Mouse (Mus musculus) forebrain, embryonic 15.5 days (tissue): ENCODE measurements at regions not wholly inside any gene's neighbourhood (a gene's known extent, or its start where the extent isn't known, plus 50 kb on each side); places are given as distances from the start of the nearest gene placed in this dataset.
"Not testable (repeated sequence)": the region's sequence is repeated elsewhere in the genome, so short reads cannot be mapped to it uniquely, and the experiment has no call there.

ENCODE experiments used
- ATAC-seq: fragments of 200-750 bp; cut with Nextera tagmentation; replicated peaks from 2 replicates; pipeline ENCODE4 v1.8.0; 2017; ENCODE audit warnings: mild to moderate bottlenecking, moderate TSS enrichment, moderate library complexity
- H3K27ac ChIP-seq: fragments of 300-500 bp; sonication (generic); replicated peaks from 2 replicates; pipeline ENCODE4 v1.5.1; 2015; ENCODE audit warnings: mild to moderate bottlenecking, inconsistent platforms
- H3K27me3 ChIP-seq: fragments of 300-500 bp; sonication (generic); 2 replicates; pipeline ENCODE4 v1.6.1; 2015; ENCODE audit warnings: inconsistent platforms
- H3K36me3 ChIP-seq: fragments of 300-500 bp; sonication (generic); 2 replicates; pipeline ENCODE4 v1.6.1; 2015; ENCODE audit warnings: mild to moderate bottlenecking, inconsistent platforms
- H3K4me1 ChIP-seq: fragments of 300-500 bp; sonication (generic); 2 replicates; pipeline ENCODE4 v1.6.1; 2015; ENCODE audit warnings: inconsistent platforms
- H3K4me2 ChIP-seq: fragments of 300-500 bp; sonication (generic); replicated peaks from 2 replicates; pipeline ENCODE4 v1.6.1; 2015; ENCODE audit warnings: mild to moderate bottlenecking, inconsistent platforms
- H3K4me3 ChIP-seq: fragments of 300-500 bp; sonication (generic); 2 replicates; pipeline ENCODE4 v1.5.1; 2015; ENCODE audit warnings: mild to moderate bottlenecking, inconsistent platforms
- H3K9ac ChIP-seq: fragments of 300-500 bp; sonication (generic); replicated peaks from 2 replicates; pipeline ENCODE4 v1.6.1; 2015; ENCODE audit warnings: mild to moderate bottlenecking, inconsistent platforms
- H3K9me3 ChIP-seq: fragments of 300-500 bp; sonication (generic); 2 replicates; pipeline ENCODE4 v1.6.1; 2016; ENCODE audit warnings: inconsistent platforms
- WGBS: fragments of 180-500 bp; shearing (Covaris S2); methylation state at CpG from one replicate; pipeline ENCODE4 v1.1.7; 2015; ENCODE audit warnings: mixed read lengths; 5-methylcytosine and 5-hydroxymethylcytosine counted together

- not testable (repeated sequence) for H3K4me2 ChIP-seq, H3K36me3 ChIP-seq, H3K4me1 ChIP-seq, H3K9me3 ChIP-seq, H3K9ac ChIP-seq, H3K27ac ChIP-seq, ATAC-seq, H3K27me3 ChIP-seq, H3K4me3 ChIP-seq
- WGBS = 93% methylated on average over 2 of the region's 2 CpGs
Measured at GRCm38 (mm10) chr10:96421506-96421905, 195.3 kb upstream of the Btg1 start.

GRCm38 (mm10) chr10:96427407-96427806, 189.4 kb upstream of the Btg1 start:
- Histone ChIP-seq H3K4me1 (no peaks in the 10 kb centered on the region), H3K36me3 (no peaks in the 10 kb centered on the region), H3K9ac (no peak overlapping the region), H3K4me2 (no peak overlapping the region), H3K9me3 (no peaks in the 10 kb centered on the region), H3K4me3 (no peak overlapping the region), H3K27me3 (no peaks in the 10 kb centered on the region), H3K27ac (no peak overlapping the region)
- no peak for ATAC-seq
- 85% methylated on average over 5 of the region's 5 CpGs for WGBS

DNA sequence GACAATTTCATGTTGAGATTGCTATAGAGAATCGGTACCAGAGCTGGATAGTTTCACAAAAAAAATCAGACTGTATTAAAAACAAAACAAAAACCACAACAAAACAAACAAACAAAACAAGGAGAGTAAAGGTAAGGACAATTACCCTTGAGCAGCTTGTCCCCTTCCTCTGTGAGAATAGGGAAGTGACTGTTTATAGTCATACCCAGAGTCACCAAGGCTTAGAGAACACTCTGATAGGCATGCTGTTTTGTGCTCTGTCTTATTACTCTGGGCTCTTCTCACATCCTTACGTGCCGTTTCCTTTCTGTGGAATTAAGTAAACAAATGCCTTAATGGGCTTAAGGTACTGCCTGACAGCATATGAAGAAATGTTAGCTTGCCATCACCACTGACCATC, 186.7 kb upstream of the Btg1 start:
- 87% methylated on average over 3 of the region's 3 CpGs for WGBS
- no peak overlapping the region for H3K4me3 ChIP-seq

DNA sequence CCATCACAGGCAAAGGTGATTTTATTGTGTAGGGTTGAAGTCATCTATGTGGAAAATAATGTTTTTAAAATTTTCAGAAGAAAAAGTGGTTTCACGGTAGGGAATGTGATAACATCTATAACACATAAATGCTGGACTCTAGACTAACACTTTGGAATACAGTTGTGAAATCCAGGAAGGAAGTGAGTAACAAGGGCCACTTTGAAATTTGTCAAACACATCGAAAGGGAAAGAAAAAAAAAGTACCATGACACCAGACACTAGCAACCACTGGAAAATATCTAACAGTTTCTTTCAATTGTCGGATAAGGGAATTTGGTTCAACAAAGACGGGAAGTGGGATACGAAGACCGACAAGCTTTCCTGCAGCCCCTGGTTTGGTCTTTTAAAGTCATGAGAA, 181.7 kb upstream of the Btg1 start:
- no peak overlapping the region for H3K9ac ChIP-seq
- ATAC-seq = no peak
- H3K4me3 ChIP-seq = no peak overlapping the region
- WGBS = 89% methylated on average over 6 of the region's 6 CpGs
- H3K36me3 ChIP-seq = no peaks in the 10 kb centered on the region
- H3K9me3 ChIP-seq = no peaks in the 10 kb centered on the region
- no peak overlapping the region for H3K4me2 ChIP-seq
- H3K27me3 ChIP-seq = no peaks in the 10 kb centered on the region
- no peak overlapping the region for H3K27ac ChIP-seq
- no peaks in the 10 kb centered on the region for H3K4me1 ChIP-seq

More for the DNA sequence above, 186.7 kb upstream of the Btg1 start:
- ATAC-seq = no peak
- Histone ChIP-seq H3K36me3 (no peaks in the 10 kb centered on the region), H3K27ac (no peak overlapping the region), H3K9ac (no peak overlapping the region), H3K9me3 (no peaks in the 10 kb centered on the region), H3K27me3 (no peaks in the 10 kb centered on the region), H3K4me2 (no peak overlapping the region), H3K4me1 (no peaks in the 10 kb centered on the region)

DNA sequence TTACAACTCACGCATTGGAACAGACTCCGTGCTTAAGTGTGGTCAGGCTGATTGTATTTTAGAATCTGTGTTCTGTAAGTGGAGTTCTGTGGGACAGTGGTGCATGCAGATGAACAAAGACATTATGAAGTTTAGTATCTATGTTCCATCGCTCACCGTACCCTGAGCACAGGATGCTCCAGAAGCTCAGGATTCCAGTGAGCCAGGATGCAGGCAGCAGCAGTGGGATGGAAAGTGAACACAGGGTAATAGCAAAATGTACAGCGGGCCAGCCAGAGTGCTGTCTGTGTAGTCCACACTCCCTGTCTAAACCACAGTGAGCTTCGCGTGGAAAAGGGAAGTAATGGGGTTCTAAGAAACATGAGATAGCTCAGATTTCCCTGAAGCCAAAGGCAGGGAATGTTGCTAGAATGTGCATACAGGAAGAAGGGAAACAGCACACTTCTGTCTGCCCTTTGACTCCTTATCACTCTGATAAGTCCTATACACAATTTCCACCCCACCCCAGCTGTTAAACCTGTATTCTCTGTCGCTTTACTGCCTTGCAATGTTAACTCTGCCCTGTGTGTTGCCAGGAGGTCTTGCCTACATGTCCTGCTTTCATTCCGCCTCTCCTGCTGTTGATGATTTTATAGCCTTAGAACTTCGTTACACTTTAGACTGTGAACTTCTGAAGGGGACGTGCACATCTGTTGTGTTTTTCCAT, 178.3 kb upstream of the Btg1 start:
- Histone ChIP-seq H3K4me3 (no peak overlapping the region), H3K4me2 (no peak overlapping the region), H3K9ac (no peak overlapping the region), H3K27ac (no peak overlapping the region), H3K9me3 (no peaks in the 10 kb centered on the region), H3K4me1 (no peaks in the 10 kb centered on the region), H3K36me3 (no peaks in the 10 kb centered on the region), H3K27me3 (no peaks in the 10 kb centered on the region)
- ATAC-seq = no peak
- 95% methylated on average over 11 of the region's 11 CpGs for WGBS

GRCm38 (mm10) chr10:96442165-96442564, 174.6 kb upstream of the Btg1 start:
- Histone ChIP-seq H3K9ac (no peak overlapping the region), H3K4me1 (no peaks in the 10 kb centered on the region), H3K9me3 (no peaks in the 10 kb centered on the region), H3K4me2 (no peak overlapping the region), H3K36me3 (no peaks in the 10 kb centered on the region), H3K27ac (no peak overlapping the region), H3K4me3 (no peak overlapping the region), H3K27me3 (no peaks in the 10 kb centered on the region)
- no peak for ATAC-seq

DNA sequence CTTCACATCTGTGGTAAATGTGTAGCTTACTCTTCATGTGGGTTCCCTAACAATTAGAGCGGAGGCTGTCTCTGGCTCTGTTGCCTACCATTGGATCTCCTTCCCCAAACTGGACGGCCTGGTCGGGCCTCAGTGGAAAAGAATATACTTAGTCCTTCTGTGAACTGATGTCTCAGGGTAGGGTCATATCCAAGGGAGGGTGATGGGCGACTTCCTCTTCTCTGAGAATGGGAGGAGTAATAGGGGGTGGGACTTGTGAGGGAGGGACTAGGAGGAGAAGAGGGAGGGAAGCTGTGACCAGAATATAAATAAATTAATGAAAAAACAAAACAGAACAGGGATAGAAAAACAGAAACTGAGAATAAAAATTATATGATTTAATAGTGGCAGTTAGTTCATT, 166.5 kb upstream of the Btg1 start:
- no peak for ATAC-seq
- no peaks in the 10 kb centered on the region for H3K4me1 ChIP-seq
- H3K27me3 ChIP-seq = no peaks in the 10 kb centered on the region
- no peak overlapping the region for H3K4me3 ChIP-seq
- H3K9ac ChIP-seq = no peak overlapping the region
- H3K36me3 ChIP-seq = no peaks in the 10 kb centered on the region
- H3K27ac ChIP-seq = no peak overlapping the region
- H3K9me3 ChIP-seq = no peaks in the 10 kb centered on the region
- 95% methylated on average over 4 of the region's 4 CpGs for WGBS
- no peak overlapping the region for H3K4me2 ChIP-seq

DNA sequence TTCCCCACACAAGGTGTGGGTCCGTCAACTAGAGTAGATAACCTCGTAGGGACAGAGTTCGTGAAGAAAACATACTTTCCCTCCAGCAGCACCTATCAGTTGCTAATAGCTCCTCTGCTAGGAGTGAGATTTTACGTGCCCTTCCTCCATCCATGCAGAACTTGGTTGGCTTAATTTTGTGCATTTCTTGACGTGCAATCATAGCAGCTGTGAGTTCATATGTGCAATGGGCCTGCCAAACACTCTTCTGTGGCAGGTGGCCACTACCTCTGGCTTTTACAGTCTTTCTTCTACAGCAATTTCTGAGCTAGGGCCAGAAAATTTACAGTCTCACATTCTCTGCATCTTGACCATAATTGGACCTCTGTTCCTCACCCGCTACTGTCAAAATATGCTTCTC, 161.9 kb upstream of the Btg1 start:
- Histone ChIP-seq H3K9ac (no peak overlapping the region), H3K4me3 (no peak overlapping the region), H3K27ac (no peak overlapping the region), H3K9me3 (no peaks in the 10 kb centered on the region), H3K4me2 (no peak overlapping the region), H3K4me1 (no peaks in the 10 kb centered on the region), H3K27me3 (no peaks in the 10 kb centered on the region), H3K36me3 (no peaks in the 10 kb centered on the region)
- ATAC-seq = no peak
- 81% methylated on average over 6 of the region's 6 CpGs for WGBS

DNA sequence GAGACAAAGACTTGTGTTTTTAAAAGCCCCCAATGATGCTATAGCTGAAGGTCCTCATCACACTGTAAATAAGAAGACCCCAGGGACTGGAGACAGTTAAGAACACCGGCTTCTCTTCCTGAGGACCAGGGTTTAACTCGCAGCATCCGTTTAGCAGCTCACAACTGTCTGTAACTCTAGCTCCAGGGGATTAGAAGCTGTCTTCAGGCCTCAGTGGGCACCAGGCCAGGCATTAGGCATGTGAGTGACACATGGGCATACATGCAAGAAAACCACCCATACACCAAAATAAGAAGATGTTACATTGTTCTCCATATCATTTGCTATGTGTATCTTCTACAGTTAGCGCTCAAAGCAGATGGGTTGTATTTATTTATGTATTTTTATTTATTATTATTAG, 158.3 kb upstream of the Btg1 start:
- H3K4me2 ChIP-seq = no peak overlapping the region
- no peak overlapping the region for H3K4me3 ChIP-seq
- no peaks in the 10 kb centered on the region for H3K27me3 ChIP-seq
- no peak for ATAC-seq
- no peak overlapping the region for H3K9ac ChIP-seq
- H3K4me1 ChIP-seq = peaks cover 10% of the 10 kb centered on the region
- WGBS = 56% methylated on average over 4 of the region's 4 CpGs
- no peaks in the 10 kb centered on the region for H3K36me3 ChIP-seq
- no peak overlapping the region for H3K27ac ChIP-seq
- no peaks in the 10 kb centered on the region for H3K9me3 ChIP-seq

GRCm38 (mm10) chr10:96459186-96459585, 157.6 kb upstream of the Btg1 start:
- Histone ChIP-seq H3K9ac (no peak overlapping the region), H3K36me3 (no peaks in the 10 kb centered on the region), H3K4me2 (no peak overlapping the region), H3K27me3 (no peaks in the 10 kb centered on the region), H3K4me3 (no peak overlapping the region), H3K4me1 (peaks cover 10% of the 10 kb centered on the region), H3K27ac (no peak overlapping the region), H3K9me3 (no peaks in the 10 kb centered on the region)
- 90% methylated on average over 3 of the region's 3 CpGs for WGBS
- no peak for ATAC-seq

DNA sequence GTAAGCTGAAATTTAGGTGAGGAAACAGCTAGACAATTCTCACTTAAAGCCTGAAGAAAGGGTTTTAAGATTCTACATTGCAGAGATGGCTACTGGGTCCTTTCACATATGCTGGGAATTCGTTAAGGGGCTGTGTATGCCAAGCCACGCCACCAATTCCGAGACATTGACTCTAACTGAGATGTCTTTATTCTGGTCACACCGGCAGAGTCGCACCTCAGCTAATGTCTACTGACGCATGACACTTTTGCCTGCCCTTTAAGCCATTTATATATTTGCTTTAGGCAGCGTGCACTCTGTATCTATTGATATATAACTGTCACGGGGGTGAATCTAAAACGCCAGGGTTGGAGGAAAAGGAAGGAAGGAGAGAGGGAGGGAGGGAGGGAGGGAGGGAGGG, 156.7 kb upstream of the Btg1 start:
- 19% methylated on average over 9 of the region's 9 CpGs for WGBS
- Histone ChIP-seq H3K9me3 (no peaks in the 10 kb centered on the region), H3K9ac (no peak overlapping the region), H3K27ac (no peak overlapping the region), H3K27me3 (no peaks in the 10 kb centered on the region), H3K4me2 (no peak overlapping the region), H3K36me3 (no peaks in the 10 kb centered on the region), H3K4me1 (peaks cover 10% of the 10 kb centered on the region), H3K4me3 (no peak overlapping the region)
- no peak for ATAC-seq

GRCm38 (mm10) chr10:96460617-96461338, 156.0 kb upstream of the Btg1 start:
- Histone ChIP-seq H3K36me3 (no peaks in the 10 kb centered on the region), H3K27ac (0 out of 2 replicates have a peak overlapping the region, but pooled peaks have one; percentile 4), H3K9me3 (no peaks in the 10 kb centered on the region), H3K27me3 (no peaks in the 10 kb centered on the region), H3K4me2 (peak overlapping the region; percentile 33), H3K4me3 (no peak overlapping the region), H3K9ac (no peak overlapping the region), H3K4me1 (peaks cover 10% of the 10 kb centered on the region)
- WGBS = 7% methylated on average over 10 of the region's 10 CpGs
- ATAC-seq = peak; percentile 63; the same call in 1 of the 2 replicates

DNA sequence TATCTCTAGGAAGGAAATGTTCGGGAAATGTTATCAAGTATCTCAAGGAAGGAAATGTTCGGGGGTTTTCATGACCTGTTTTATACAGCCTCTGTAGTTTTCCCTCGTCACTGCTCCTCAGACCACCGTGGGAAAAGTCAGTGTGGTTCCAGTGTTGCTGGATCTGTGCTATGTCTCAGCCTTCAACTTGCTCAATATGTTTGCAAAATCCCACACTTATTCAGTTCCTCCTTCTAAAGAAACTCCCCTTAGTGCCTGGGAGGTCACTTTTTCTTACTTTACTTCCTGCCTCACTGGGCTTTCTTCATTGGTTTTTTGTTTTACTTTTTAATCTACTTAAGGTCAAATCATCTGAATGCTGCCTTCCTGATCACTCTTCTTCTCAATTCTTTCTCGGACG, 150.8 kb upstream of the Btg1 start:
- H3K36me3 ChIP-seq = no peaks in the 10 kb centered on the region
- no peak overlapping the region for H3K4me3 ChIP-seq
- no peak overlapping the region for H3K9ac ChIP-seq
- H3K27me3 ChIP-seq = no peaks in the 10 kb centered on the region
- no peaks in the 10 kb centered on the region for H3K9me3 ChIP-seq
- WGBS = 77% methylated on average over 6 of the region's 6 CpGs
- H3K4me1 ChIP-seq = peaks cover 5% of the 10 kb centered on the region
- no peak for ATAC-seq
- no peak overlapping the region for H3K27ac ChIP-seq
- H3K4me2 ChIP-seq = no peak overlapping the region
